Mouse (Mus musculus) intestine, embryonic 16.5 days (tissue): ENCODE measurements around the gene Zfhx2. TPM values are rescaled to one million over a fixed set of nuclear protein-coding genes. Genes with fewer than 3 reads are reported as not detected.

Experiments
- ATAC-seq: fragments of 200-750 bp; cut with Nextera tagmentation; 2 replicates; pipeline ENCODE4 v1.8.0; 2017; ENCODE audit warnings: moderate TSS enrichment, moderate library complexity
- H3K27ac ChIP-seq: fragments of 300-500 bp; sonication (generic); 2 replicates; pipeline ENCODE4 v1.5.1; 2014; ENCODE audit warnings: mild to moderate bottlenecking, low read length
- H3K27me3 ChIP-seq: fragments of 300-500 bp; sonication (generic); replicated peaks from 2 replicates; pipeline ENCODE4 v1.6.1; 2014; ENCODE audit warnings: low read length, control low read depth, mixed read lengths; ENCODE audit not compliant: control insufficient read depth, insufficient read depth
- H3K36me3 ChIP-seq: fragments of 300-500 bp; sonication (generic); 2 replicates; pipeline ENCODE4 v1.6.1; 2014; ENCODE audit warnings: low read length, control low read depth; ENCODE audit not compliant: control insufficient read depth, insufficient read depth
- H3K4me1 ChIP-seq: fragments of 300-500 bp; sonication (generic); 2 replicates; pipeline ENCODE4 v1.6.1; 2014; ENCODE audit warnings: low read length, control low read depth, mixed read lengths; ENCODE audit not compliant: control insufficient read depth, insufficient read depth
- H3K4me2 ChIP-seq: fragments of 300-500 bp; sonication (generic); 2 replicates; pipeline ENCODE4 v1.6.1; 2014; ENCODE audit warnings: low read depth, low read length, control low read depth
- H3K4me3 ChIP-seq: fragments of 300-500 bp; sonication (generic); 2 replicates; pipeline ENCODE4 v1.5.1; 2014; ENCODE audit warnings: mild to moderate bottlenecking, low read length
- H3K9ac ChIP-seq: fragments of 300-500 bp; sonication (generic); 2 replicates; pipeline ENCODE4 v1.6.1; 2014; ENCODE audit warnings: low read depth, low read length
- H3K9me3 ChIP-seq: fragments of 300-500 bp; sonication (generic); 2 replicates; pipeline ENCODE4 v1.6.1; 2016; ENCODE audit warnings: low read length, control low read depth; ENCODE audit not compliant: control insufficient read depth
- WGBS: fragments of 180-500 bp; shearing (Covaris S2); extraction: QIAGEN DNeasy Blood & Tissue Kit; methylation state at CpG from one replicate; pipeline ENCODE4 v1.1.7; 2014; 5-methylcytosine and 5-hydroxymethylcytosine counted together
- polyA plus RNA-seq: library from polyadenylated mRNA; unstranded; fragments of >200 nt; fragmentation: Nextera tagmentation; extraction: Ambion mirVana; gene quantifications from 2 replicates; pipeline ENCODE4 v1.2.1, GENCODE M21; 2015

Zfhx2 gene
- polyA plus RNA-seq, 1 experiment from 2014 or later = 2.7 TPM

- Histone ChIP-seq H3K4me1 (peaks cover 6% of the 10 kb centered on the region; the same call in 1 of the 2 replicates), H3K4me3 (no peak overlapping the region), H3K9me3 (no peaks in the 10 kb centered on the region), H3K27ac (no peak overlapping the region), H3K9ac (no peak overlapping the region), H3K36me3 (no peaks in the 10 kb centered on the region), H3K27me3 (no peaks in the 10 kb centered on the region), H3K4me2 (no peak overlapping the region)
- WGBS = 90% methylated on average over 12 of the region's 12 CpGs
- ATAC-seq = no peak
These were observed 17.7 kb downstream of the Zfhx2 start for GRCm38 (mm10) chr14:55074416-55074815.

GRCm38 (mm10) chr14:55071756-55072155 is 20.4 kb downstream of the Zfhx2 start:
- H3K27ac ChIP-seq = no peak overlapping the region
- H3K9ac ChIP-seq = no peak overlapping the region
- H3K36me3 ChIP-seq = no peaks in the 10 kb centered on the region
- ATAC-seq = peak; percentile 56
- no peaks in the 10 kb centered on the region for H3K4me1 ChIP-seq
- no peaks in the 10 kb centered on the region for H3K27me3 ChIP-seq
- H3K9me3 ChIP-seq = no peaks in the 10 kb centered on the region
- 27% methylated on average over 19 of the region's 19 CpGs for WGBS
- H3K4me2 ChIP-seq = 0 out of 2 replicates have a peak overlapping the region, but pooled peaks have one; percentile 17
- no peak overlapping the region for H3K4me3 ChIP-seq

- H3K36me3 ChIP-seq = no peaks in the 10 kb centered on the region
- 90% methylated on average over 8 of the region's 8 CpGs for WGBS
- H3K27me3 ChIP-seq = no peaks in the 10 kb centered on the region
- peaks cover 8% of the 10 kb centered on the region for H3K4me1 ChIP-seq
- no peak overlapping the region for H3K4me3 ChIP-seq
- no peaks in the 10 kb centered on the region for H3K9me3 ChIP-seq
- H3K9ac ChIP-seq = no peak overlapping the region
- no peak overlapping the region for H3K27ac ChIP-seq
- ATAC-seq = no peak
- H3K4me2 ChIP-seq = no peak overlapping the region
These were observed 26.1 kb downstream of the Zfhx2 start for GRCm38 (mm10) chr14:55066042-55066441.

GRCm38 (mm10) chr14:55065391-55065790 is 26.7 kb downstream of the Zfhx2 start:
- Histone ChIP-seq H3K27ac (no peak overlapping the region), H3K9ac (no peak overlapping the region), H3K4me2 (no peak overlapping the region), H3K4me3 (no peak overlapping the region), H3K36me3 (no peaks in the 10 kb centered on the region), H3K9me3 (no peaks in the 10 kb centered on the region), H3K27me3 (no peaks in the 10 kb centered on the region), H3K4me1 (peaks cover 8% of the 10 kb centered on the region)
- 88% methylated on average over 13 of the region's 13 CpGs for WGBS
- ATAC-seq = no peak

- no peak overlapping the region for H3K4me3 ChIP-seq
- ATAC-seq = no peak
- H3K4me1 ChIP-seq = peaks cover 10% of the 10 kb centered on the region
- WGBS = 77% methylated on average over 35 of the region's 35 CpGs
- no peak overlapping the region for H3K9ac ChIP-seq
- no peak overlapping the region for H3K27ac ChIP-seq
- H3K4me2 ChIP-seq = no peak overlapping the region
- H3K27me3 ChIP-seq = no peaks in the 10 kb centered on the region
- no peaks in the 10 kb centered on the region for H3K9me3 ChIP-seq
- no peaks in the 10 kb centered on the region for H3K36me3 ChIP-seq
These were observed 27.4 kb downstream of the Zfhx2 start for GRCm38 (mm10) chr14:55064481-55065370.

- Histone ChIP-seq H3K36me3 (no peaks in the 10 kb centered on the region), H3K27me3 (no peaks in the 10 kb centered on the region), H3K4me1 (peaks cover 12% of the 10 kb centered on the region), H3K27ac (no peak overlapping the region), H3K4me2 (no peak overlapping the region), H3K9me3 (no peaks in the 10 kb centered on the region), H3K9ac (no peak overlapping the region), H3K4me3 (no peak overlapping the region)
- 87% methylated on average over 22 of the region's 22 CpGs for WGBS
- no peak for ATAC-seq
These were observed 28.3 kb downstream of the Zfhx2 start for GRCm38 (mm10) chr14:55063581-55064381.

- Histone ChIP-seq H3K9me3 (no peaks in the 10 kb centered on the region), H3K4me3 (no peak overlapping the region), H3K9ac (no peak overlapping the region), H3K27me3 (no peaks in the 10 kb centered on the region), H3K27ac (no peak overlapping the region), H3K36me3 (no peaks in the 10 kb centered on the region), H3K4me1 (peaks cover 12% of the 10 kb centered on the region), H3K4me2 (no peak overlapping the region)
- no peak for ATAC-seq
- whole genome bisulfite sequencing = 88% methylated on average over 5 of the region's 5 CpGs
These were observed 29.0 kb downstream of the Zfhx2 start for GRCm38 (mm10) chr14:55063117-55063516.

GRCm38 (mm10) chr14:55062626-55063025 is 29.5 kb downstream of the Zfhx2 start:
- WGBS = 18% methylated on average over 17 of the region's 17 CpGs
- Histone ChIP-seq H3K9me3 (no peaks in the 10 kb centered on the region), H3K36me3 (no peaks in the 10 kb centered on the region), H3K4me3 (no peak overlapping the region), H3K4me1 (peaks cover 12% of the 10 kb centered on the region), H3K27ac (no peak overlapping the region), H3K9ac (no peak overlapping the region), H3K4me2 (no peak overlapping the region), H3K27me3 (no peaks in the 10 kb centered on the region)
- ATAC-seq = peak; percentile 81

GRCm38 (mm10) chr14:55061845-55062244 is 30.3 kb downstream of the Zfhx2 start:
- no peaks in the 10 kb centered on the region for H3K9me3 ChIP-seq
- no peaks in the 10 kb centered on the region for H3K27me3 ChIP-seq
- ATAC-seq = no peak
- no peak overlapping the region for H3K27ac ChIP-seq
- H3K4me1 ChIP-seq = peaks cover 12% of the 10 kb centered on the region
- no peaks in the 10 kb centered on the region for H3K36me3 ChIP-seq
- H3K4me2 ChIP-seq = no peak overlapping the region
- no peak overlapping the region for H3K9ac ChIP-seq
- 43% methylated on average over 7 of the region's 7 CpGs for WGBS
- H3K4me3 ChIP-seq = no peak overlapping the region
